Comparison of ENCODE assay signal across 23 mouse cellular contexts in the genomic region with DNA sequence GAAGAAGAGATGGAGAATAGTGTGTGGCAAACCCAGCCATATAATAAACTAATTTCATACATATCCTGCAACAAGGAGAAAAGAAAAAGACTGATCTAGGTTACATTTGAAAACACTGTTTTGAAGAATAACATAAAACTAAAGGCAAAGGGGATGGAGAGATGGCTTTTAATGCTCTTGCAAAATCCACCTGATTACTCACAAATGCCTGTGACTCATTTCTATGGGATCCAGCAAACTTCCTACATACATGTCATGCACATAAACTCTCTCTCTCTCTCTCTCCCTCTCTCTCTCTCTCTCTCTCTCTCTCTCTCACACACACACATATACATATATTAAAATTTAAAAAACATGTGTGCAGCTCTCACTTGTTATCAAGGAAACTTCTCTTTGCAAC.
"Had no signal": no experiment of that assay in that cellular context is flagged by ENCODE, and none has a peak within 500 bp of the region (broad histone marks: within the 10 kb centered on the region; RNA-seq: fewer than 3 reads in every experiment).

No protein-coding gene starts in this region.

- DNase-seq: gastrocnemius, adult 2 months; gastrocnemius, postnatal 10 days; gastrocnemius, postnatal 25 days; heart, adult 18-20 months; heart, postnatal 10 days; heart, postnatal 4 days; kidney, adult 18-20 months; kidney, adult 8-10 months; kidney, postnatal 10 days; kidney, postnatal 36 days; layer of hippocampus, adult 9-11 months; liver; liver, embryonic 13.5 days had no signal

- H3K27me3 ChIP-seq: heart, embryonic 12.5 days; hindbrain, embryonic 12.5 days; intestine, embryonic 15.5 days; limb, embryonic 12.5 days; liver, embryonic 13.5 days had no signal

- H3K4me2 ChIP-seq: heart, embryonic 12.5 days; hindbrain, embryonic 12.5 days; hindbrain, embryonic 14.5 days; intestine, embryonic 15.5 days; limb, embryonic 12.5 days; liver, embryonic 11.5 days; liver, embryonic 13.5 days had no signal

- H3K4me3 ChIP-seq: gastrocnemius, adult 2 months; heart, embryonic 10.5 days; heart, embryonic 12.5 days; hindbrain, embryonic 10.5 days; hindbrain, embryonic 12.5 days; intestine, embryonic 15.5 days; left cerebral cortex, adult 2 months; limb, embryonic 10.5 days; limb, embryonic 12.5 days; liver, embryonic 13.5 days had no signal

- H3K36me3 ChIP-seq: heart, embryonic 10.5 days; heart, embryonic 12.5 days; hindbrain, embryonic 10.5 days; hindbrain, embryonic 12.5 days; intestine, embryonic 15.5 days; limb, embryonic 10.5 days; limb, embryonic 12.5 days; liver, embryonic 13.5 days had no signal
